Mouse (Mus musculus) liver, adult (tissue): ENCODE results near the gene Serpini1.

Source experiments
- GATA4 ChIP-seq: IDR thresholded peaks from 2 replicates; pipeline ENCODE4 v1.6.1; 2014; ENCODE audit warnings: mild to moderate bottlenecking, low read length; ENCODE audit not compliant: insufficient replicate concordance

The Serpini1 gene

DNA sequence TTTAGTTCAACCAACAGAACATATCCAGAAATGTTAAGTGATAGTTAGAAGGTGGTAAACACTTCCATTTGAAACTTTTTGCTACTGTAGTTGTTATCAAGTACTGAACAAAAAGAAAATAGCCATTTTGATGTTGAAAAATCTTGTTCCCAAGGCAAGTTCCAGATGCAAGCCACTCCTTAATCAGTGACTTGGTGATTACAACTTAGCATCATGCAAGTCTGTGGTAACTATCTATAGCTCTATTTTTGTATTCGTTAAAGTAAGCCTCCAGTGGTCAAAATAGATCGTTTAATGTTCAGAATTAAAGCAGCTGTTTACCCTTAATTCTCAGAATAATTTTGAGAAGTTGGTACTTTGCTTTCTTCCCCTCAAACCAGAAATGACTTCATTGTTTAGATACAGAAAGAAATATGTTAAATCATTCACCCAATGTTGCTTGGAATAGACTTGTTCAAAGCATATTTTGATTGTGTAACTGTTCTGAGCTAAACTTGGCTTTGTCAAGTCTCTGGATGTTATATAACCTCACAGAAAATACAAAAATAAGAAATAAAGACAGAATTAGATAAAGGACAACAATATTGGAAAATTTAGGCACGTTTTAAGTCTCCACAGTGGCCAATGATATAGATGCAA, 130.0 kb downstream of the Serpini1 start:
- TF ChIP-seq GATA4: no peak

DNA sequence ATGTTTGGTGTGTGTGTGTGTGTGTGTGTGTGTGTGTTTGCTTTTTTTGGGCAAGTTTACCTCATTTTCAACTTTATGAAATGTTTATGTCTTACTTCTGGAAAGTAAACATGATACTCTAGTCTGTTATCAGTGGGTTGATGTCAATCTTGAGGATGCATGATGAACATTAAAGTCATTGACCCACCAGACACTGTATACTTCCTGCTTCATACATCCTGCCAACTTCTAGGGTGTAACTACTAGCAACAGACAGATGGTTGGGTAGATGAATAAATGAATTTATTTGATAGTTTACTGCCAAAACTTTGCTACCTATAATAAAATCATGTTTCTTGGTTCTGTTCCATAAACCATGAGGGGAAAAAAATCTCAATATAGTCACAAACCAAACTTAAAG, 133.0 kb downstream of the Serpini1 start:
- TF ChIP-seq GATA4: no peak

DNA sequence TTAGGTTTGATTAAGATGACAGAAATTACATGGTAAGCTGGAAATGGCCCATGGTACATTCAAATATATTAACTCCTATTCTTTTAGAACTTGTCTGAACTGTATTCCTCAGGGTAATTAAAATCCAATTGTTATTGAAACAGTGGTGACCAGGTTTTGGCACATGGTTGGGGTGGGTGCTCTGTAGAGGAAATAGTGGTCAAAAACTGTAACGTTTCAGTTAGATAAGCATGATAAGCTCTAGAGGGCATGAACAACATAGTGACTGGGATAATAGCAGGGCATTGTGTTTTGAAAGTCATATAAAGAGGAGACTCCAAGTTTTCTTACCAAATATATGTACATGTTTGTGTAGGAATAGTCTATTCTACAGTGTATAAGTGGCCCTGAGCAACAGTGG, 134.7 kb downstream of the Serpini1 start:
- no peak for TF ChIP-seq GATA4
